Mouse (Mus musculus) embryo, embryonic 10.5 days (tissue): Measurements from ENCODE around the gene Vcpkmt.

Experiments
- DNase-seq: peaks from one replicate; pipeline ENCODE4 v3.0.0-alpha.2; 2015; ENCODE audit warnings: low spot score

Gene Vcpkmt

DNA sequence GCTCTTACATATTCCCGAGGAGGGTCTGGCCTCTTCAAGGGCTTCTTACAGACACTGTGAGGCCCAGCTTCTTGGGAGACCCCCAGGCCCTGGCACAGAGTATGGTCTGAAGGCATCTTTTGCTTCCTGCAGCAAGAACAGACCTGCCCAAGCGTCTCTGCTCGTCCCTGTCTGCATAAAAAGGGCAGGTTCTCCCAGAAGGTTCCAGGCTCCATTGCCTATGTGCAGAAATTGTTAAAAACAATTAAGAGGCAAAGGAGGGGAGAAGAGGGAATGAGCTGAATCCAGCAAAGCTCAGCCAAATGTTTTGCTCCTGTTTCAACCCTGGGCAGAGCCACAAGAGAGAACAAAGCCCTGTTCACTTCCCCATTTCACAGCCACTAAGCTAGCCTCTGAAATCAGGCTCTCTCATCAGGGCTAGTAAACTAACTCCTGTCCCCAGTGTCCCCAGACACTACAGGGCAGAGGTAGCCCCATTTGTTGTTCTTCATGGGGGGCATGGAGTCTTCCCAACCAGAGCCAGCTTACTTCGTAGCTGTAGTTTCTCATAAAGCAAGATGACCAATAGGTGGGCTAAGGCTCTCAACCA is 44.4 kb downstream of the Vcpkmt start:
- DNase-seq: no peak

DNA sequence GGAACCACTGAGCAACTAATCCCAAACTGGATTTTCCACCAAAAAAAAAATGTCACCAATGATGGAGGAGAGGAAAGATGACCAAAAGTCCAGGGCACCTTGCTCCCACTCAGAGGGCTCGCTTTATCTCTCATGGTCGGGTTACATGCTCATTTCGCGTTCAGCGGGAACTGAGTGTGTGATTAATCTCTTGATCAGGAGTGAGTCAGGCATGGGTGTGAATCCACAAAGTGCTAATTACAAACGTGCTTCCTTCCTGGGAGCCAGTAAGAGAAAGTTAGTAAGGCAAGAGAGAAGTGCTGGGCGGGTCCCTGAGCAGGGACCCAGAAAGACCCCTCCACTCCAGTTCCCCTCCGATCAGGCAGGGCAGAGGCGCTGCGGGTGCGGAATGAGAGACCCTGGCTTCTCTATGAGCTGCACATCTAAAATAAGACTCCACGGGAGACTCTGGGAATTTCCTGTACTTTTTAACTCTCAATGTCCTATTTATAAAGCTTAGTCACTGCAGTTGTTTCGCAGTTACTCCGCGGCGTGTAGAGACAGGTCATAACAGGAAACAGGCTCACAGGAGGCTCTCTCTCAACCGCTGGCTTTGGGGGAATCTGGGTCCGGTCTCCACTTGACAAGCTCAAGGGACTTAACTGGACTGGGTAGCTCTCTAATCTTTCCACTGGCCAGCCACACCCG is 45.0 kb downstream of the Vcpkmt start:
- DNase-seq: peak; percentile 62

DNA sequence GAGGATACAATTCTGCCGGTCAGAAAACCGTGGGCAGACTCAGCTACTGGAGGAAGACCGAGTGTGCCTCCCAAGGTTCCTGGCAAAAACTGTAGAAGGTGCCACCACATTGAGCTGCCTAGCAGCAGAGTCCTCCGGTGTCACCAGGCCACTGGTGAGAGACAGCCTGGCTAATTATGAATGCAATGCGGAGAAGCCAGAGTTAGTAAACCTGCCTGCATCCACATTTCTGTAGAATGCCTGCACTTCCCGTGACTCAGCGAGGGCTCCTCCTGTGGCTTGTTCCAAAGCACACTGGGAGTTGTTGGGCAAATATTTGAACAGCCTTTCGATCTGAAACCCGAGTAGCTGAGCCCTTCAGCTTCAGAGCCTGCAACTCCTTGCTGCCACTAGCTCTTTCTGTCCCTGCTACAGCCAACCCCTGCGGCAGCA is 45.6 kb downstream of the Vcpkmt start:
- DNase-seq: no peak

DNA sequence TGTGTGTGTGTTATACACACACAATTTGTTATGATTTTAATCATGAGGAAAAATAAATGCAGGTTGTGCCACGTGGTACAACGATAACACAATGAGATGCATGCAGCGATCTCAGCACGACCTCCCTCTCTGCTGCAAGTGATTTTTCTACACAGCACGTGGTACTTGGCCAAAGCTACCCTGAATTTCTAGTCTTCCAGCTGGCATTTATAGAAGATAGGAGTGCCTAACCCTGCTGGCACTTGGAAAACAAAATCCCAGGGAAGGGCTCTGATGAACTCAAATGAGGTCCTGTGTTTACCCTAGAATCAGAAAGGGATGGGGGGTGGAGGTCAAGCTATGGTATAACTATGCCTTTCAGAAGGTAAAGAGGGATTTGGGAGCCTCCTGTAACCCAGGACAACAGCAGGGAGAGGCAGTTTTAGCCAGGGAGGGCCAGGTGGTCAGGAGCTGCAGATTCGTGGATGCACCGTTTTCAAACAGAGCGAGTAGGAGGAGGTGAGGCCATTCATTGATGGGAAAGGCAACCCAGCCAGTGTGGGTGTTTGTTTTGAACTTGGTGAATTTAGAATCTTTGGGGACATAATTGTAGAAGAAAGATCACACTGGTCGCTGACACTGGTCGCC is 46.1 kb downstream of the Vcpkmt start:
- DNase-seq: no peak

DNA sequence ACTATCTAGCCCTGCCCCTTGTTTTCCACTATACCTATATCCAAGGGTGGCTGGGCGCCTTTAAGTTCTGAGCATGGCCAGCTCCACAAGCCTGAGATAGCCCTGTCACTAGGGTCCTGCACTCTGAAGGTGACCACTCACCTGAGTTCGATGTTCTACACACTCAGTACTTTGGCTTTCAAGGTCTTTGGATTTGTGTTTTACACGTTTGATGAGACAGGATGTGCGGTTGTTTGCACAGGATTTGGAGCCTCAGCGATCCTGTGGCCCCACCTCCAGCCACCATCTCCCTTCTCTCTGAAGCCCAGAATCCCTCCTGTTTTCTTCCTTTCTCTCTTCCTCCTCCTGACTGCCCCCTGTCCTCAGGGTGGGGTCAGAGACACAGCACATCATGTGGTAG is 49.6 kb downstream of the Vcpkmt start:
- no peak for DNase-seq

DNA sequence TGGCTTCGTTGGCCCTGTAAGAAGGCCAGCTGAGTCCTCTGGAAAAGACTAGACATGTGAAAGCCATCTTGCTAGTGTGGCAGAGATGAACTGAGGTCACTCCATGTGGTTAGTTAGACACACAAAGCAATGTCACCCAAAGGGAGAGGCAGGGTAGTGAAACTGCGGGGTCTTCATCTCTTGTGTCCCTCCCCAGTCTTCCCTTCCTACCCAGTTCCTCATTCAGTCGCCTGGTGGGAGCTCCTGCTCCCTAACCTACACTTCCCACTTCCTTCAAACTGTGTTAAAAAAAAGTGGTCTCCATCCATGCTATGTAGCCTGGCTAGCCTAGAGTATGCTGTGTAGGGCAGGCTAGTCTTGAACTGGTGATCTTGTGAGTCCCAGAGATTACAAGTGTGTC is 50.3 kb downstream of the Vcpkmt start:
- no peak for DNase-seq

DNA sequence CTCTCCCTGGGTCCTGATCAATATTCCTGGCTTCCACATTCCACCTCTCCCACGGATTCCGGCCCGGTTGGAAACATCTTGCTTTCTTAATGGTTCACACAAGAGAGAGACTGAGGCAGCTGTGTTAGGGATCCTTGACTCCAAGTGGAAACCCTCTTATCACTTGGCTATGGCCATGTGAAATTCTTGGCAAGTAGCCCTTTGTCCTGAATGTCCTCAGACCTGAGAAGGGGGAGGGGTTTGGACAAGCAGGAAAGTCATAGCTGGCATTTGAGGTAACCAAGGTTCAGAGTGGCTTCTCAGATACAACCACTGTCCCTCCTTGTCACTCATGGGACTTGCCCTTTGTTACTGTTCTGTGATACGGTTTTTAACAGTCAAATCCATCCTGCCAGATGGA is 50.7 kb downstream of the Vcpkmt start:
- no peak for DNase-seq

DNA sequence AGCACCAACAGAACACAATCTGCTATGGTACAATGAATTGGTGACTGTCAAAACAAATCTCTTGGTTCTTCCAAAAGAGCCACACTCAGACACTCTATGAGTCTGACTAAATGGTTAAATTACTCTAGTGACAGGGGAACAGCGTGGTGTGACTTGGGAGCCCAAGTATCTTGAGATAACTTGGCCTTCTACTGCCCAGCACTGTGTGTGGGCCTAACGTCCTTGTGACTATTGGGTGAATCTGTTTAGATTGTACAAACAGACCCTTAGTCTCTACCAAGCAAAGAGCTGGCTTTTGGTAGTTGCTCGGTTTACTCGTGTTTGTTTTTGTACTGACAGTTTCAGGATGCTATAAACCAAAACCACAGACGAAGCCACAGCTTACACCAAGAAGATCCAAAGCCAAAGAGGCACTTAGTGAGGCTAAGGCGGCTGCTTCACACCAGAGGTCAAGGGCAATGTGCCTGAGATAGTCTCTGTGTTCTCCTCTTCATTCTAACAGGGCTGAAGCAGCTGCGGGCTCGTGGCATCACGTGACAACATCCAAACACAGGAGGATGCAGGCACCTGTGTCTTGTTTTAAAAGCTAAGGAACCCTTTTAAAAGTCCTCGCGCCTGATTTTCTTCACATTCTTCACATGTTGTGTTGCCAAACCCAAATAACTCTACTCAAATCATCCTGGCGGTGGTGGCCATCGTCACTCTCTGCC is 53.0 kb downstream of the Vcpkmt start:
- no peak for DNase-seq

DNA sequence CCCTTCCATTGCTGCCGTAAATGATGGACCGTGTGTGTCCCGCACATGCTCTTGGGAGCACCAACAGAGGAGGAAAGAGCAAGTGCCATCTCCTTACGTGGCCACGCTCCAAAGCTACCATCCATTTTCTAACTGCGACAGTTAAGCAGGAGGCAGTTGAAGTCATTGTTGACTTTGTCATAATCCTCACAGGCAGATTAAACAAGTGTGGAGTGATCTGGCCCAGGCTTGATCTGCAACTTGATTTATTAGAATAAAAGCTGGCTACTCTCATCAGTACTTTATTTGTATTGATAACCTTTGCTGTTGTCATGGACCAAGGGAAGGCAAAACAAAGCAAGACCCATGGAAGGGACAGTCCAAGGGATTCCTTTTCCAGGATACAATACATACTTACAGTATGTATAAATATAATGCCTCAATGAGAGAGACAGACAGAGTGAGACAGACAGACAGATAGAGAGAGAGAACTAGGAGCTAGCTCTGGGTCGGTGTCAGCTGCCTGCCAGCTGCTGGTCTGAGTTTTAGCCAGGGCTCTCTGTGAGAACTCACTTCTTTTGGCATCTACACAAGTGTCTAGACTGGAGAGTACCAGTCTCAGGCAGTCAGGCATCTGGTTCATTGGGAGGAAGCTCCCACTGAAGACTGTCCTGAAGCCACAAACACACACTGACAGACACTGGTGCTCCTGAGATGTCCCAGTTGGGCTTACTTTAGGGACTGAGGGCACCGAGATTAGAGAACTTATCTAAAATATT is 54.4 kb downstream of the Vcpkmt start:
- no peak for DNase-seq
